Mouse (Mus musculus): ENCODE data around the gene Tmem184b. TPM values are rescaled to one million over a fixed set of nuclear protein-coding genes. Genes with fewer than 3 reads are reported as not detected.

Tmem184b gene
- polyA plus RNA-seq (2012; rRNA removed), result 69.0 and 81.0 TPM in 2 replicates

DNA sequence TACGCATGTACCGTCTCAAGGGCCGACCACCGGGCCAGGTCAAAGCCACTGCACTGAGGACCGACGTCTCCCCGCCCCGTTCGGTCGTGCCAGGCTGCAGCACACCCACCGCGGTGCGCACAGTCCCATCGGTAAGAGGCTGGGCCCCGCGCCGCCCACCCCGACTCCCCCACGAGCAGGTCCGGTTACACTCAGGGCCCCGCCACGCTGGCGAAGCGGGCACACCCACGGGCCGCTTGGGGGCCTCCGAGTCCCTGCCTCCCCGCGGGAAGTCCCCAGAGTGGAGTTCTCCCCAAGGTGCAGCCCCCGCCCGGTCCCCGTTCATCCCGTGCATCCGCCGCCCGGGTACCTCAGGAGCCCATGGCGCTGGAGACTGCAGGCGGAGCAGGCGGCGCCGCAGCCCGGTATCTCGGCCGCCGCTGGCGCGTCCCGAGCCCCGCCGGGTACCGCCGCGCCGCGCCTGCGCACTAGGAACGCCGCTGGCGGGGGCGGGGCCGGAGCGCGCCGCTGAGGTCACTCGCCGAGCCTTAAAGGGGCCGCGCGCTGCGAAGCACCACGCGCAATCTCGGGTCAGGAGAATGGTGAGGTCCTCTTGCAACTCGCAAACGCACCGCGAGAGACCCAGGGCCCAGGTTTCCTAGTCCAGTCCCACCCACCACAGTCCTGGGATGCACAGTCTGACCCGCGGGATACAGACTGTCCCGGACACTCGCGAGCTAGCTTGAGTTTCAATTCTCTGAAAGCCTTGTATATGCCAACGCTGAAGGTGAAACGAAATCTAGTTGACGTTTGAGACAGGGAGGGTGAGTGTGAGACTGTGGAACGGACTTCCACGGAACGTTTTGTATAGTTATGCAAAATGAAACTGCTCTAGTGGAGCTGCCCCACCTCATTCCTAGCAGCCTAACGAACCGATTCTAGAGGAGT, at the start of gene Tmem184b:
TSS of gene Tmem184b (minus strand) at position 734 of the 927 bp plus-strand sequence.
- TF ChIP-seq CTCF (conservative IDR thresholded peaks at IDR 0.05; ENCODE audit: insufficient read depth, insufficient read length, low read depth, low read length) (no peak), POLR2A (IDR thresholded peaks at IDR 0.05; ENCODE audit: low read depth, low read length) (no peak)
- H3K4me1 ChIP-seq (ENCODE audit: control insufficient read depth, insufficient read depth, low read length), result peaks cover 29% of the 10 kb centered on the region
- no peaks in the 10 kb centered on the region for H3K27me3 ChIP-seq (replicated peaks; ENCODE audit: control insufficient read depth, insufficient read depth, low read length)
- peak within 1 kb of the TSS; percentile 91 for H3K4me3 ChIP-seq (ENCODE audit: insufficient read depth, low read depth, low read length)
- H3K36me3 ChIP-seq (ENCODE audit: control insufficient read depth, insufficient read depth, low read length), result no peaks in the 10 kb centered on the region
- under 1% methylated on average over 90 of the region's 90 CpGs for WGBS
- peak within 1 kb of the TSS; percentile 85; the same call in 1 of the 2 replicates for H3K27ac ChIP-seq (ENCODE audit: insufficient read depth, low read depth, low read length)
- DNase-seq, result peak; percentile 92

DNA sequence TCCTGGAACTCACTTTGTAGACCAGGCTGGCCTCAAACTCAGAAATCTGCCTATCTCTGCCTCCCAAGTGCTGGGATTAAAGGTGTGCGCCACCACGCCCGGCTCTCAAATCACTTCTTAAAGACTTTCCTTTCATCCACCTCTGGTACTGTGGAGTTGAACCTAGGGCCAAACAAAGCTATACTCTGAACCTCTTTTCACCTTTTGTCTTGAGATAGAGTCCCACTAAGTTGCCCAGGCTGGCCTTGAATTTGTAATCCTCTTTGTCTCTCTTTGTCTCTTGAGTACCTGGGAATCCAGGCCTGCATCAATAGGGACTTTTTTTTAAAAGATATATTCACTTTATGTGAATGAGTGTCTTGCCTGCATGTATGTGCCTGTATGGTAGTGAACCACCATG, 44.7 kb upstream of the Tmem184b start:
- H3K27me3 ChIP-seq (replicated peaks; ENCODE audit: control insufficient read depth, insufficient read depth, low read length), result no peaks in the 10 kb centered on the region
- H3K4me3 ChIP-seq (ENCODE audit: insufficient read depth, low read depth, low read length), result no peak overlapping the region
- DNase-seq, result no peak
- H3K27ac ChIP-seq (ENCODE audit: insufficient read depth, low read depth, low read length), result no peak overlapping the region
- over 99% methylated on average over 3 of the region's 3 CpGs for WGBS
- H3K36me3 ChIP-seq (ENCODE audit: control insufficient read depth, insufficient read depth, low read length), result no peaks in the 10 kb centered on the region
- TF ChIP-seq CTCF (conservative IDR thresholded peaks at IDR 0.05; ENCODE audit: insufficient read depth, insufficient read length, low read depth, low read length) (no peak), POLR2A (IDR thresholded peaks at IDR 0.05; ENCODE audit: low read depth, low read length) (no peak)
- H3K4me1 ChIP-seq (ENCODE audit: control insufficient read depth, insufficient read depth, low read length), result no peaks in the 10 kb centered on the region

DNA sequence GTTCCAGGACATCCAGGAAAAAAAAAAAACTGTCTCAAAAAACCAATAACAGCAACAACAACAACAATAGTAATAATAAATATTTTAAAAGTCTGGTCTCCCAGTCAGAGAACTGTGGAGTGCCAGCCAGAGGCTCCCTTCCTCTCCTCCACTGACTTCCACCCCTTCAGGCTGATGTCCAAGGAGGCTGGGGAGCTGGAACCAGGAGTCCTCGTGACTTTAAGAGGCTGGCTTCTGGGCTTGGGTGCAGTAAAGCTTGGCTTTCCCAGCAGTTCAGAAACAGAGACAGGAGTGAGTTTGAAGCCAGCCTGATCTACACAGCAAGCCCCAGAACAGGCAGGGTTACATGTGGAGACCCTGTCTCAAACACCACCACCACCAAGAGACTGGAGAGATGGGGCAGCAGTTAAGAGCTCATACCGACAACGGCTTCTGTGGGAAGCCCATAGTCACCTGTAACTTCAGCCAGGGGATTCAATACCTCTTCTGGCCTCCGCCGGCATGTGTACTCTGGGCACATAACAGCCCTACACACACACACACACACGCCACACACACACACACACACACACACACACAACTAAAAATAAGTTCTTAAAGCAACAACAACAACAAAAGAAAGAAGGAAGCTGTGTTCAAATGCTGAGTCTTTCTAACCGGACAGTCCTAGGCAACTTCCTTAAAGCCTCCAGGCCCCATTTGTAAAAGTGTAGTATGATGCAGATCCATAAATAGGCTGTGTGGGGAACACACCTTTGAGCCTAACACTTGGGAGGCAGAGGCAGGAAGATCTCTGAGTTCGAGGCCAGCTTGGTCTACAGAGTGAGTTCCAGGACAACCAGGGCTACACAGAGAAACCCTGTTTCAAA, 42.7 kb upstream of the Tmem184b start:
- no peak for TF ChIP-seq CTCF (conservative IDR thresholded peaks at IDR 0.05; ENCODE audit: insufficient read depth, insufficient read length, low read depth, low read length)
- TF ChIP-seq POLR2A (IDR thresholded peaks at IDR 0.05; ENCODE audit: low read depth, low read length), result no peak
- no peaks in the 10 kb centered on the region for H3K36me3 ChIP-seq (ENCODE audit: control insufficient read depth, insufficient read depth, low read length)
- no peak for DNase-seq
- H3K4me1 ChIP-seq (ENCODE audit: control insufficient read depth, insufficient read depth, low read length), result no peaks in the 10 kb centered on the region
- H3K27me3 ChIP-seq (replicated peaks; ENCODE audit: control insufficient read depth, insufficient read depth, low read length), result no peaks in the 10 kb centered on the region
- no peak overlapping the region for H3K27ac ChIP-seq (ENCODE audit: insufficient read depth, low read depth, low read length)
- WGBS, result 69% methylated on average over 8 of the region's 8 CpGs
- H3K4me3 ChIP-seq (ENCODE audit: insufficient read depth, low read depth, low read length), result no peak overlapping the region

DNA sequence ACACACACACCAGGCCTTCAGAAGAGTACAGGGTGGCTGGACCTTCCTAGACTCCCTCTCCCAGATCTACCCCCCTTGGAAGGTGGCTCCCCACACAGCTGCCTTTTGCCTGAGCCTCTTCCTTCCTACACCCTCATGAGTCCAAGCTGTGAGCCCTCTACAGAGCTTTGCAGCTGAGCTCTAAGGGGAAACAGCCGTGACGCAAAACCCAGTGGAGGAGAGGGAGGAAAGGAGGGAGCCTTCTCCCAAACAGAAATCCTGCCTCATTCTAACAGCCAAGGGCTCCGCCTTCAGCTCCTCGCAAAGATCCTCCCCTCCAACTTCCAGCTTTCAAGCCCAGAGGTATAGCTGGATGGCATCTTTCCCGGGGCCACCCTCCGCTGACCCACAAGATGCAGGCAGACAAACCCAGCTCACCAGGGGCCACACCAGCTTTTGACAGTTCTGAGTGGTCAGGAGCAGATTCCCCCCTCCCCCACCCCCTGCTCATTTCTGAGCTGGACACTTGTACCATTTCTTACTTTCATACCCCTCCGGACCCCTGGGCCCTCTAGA, 40.6 kb upstream of the Tmem184b start:
- TF ChIP-seq POLR2A (IDR thresholded peaks at IDR 0.05; ENCODE audit: low read depth, low read length) (no peak), CTCF (conservative IDR thresholded peaks at IDR 0.05; ENCODE audit: insufficient read depth, insufficient read length, low read depth, low read length) (no peak)
- H3K4me3 ChIP-seq (ENCODE audit: insufficient read depth, low read depth, low read length), result no peak overlapping the region
- DNase-seq, result no peak

DNA sequence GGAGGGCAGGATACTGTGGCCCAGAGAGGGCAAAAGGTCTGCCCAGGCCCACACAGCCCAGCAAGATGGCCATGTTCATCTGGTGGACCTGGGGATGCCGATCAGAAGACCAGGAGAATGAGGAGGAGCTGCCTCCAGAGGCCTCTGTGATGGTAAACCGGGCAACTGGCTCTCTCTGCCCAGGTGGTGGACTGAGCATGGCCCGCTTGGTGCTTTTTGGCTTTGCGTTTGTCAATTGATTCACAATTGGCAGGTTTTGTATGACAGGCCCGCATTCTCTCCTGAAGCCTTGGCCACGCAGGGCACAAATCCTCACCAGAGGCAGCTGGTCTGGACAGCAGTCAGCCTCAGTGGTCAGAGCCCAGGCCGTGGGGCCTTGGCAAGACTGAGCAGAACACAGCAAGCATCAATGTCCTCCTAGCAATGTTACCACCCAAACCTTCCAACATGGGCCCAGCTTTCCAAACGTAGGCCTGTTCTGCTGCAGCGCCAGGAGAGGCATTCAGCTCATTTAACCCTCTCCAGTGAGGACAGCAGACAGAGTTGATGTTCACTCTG, 39.7 kb upstream of the Tmem184b start:
- Histone ChIP-seq H3K27ac (ENCODE audit: insufficient read depth, low read depth, low read length) (no peak overlapping the region), H3K4me3 (ENCODE audit: insufficient read depth, low read depth, low read length) (no peak overlapping the region), H3K36me3 (ENCODE audit: control insufficient read depth, insufficient read depth, low read length) (no peaks in the 10 kb centered on the region), H3K4me1 (ENCODE audit: control insufficient read depth, insufficient read depth, low read length) (peaks cover 6% of the 10 kb centered on the region; the same call in 1 of the 2 replicates), H3K27me3 (replicated peaks; ENCODE audit: control insufficient read depth, insufficient read depth, low read length) (no peaks in the 10 kb centered on the region)
- 95% methylated on average over 9 of the region's 9 CpGs for WGBS
- no peak for DNase-seq
- TF ChIP-seq CTCF (conservative IDR thresholded peaks at IDR 0.05; ENCODE audit: insufficient read depth, insufficient read length, low read depth, low read length) (no peak), POLR2A (IDR thresholded peaks at IDR 0.05; ENCODE audit: low read depth, low read length) (no peak)

More for the DNA sequence above, 40.6 kb upstream of the Tmem184b start:
- no peaks in the 10 kb centered on the region; the same call in 1 of the 2 replicates for H3K4me1 ChIP-seq (ENCODE audit: control insufficient read depth, insufficient read depth, low read length)
- no peak overlapping the region for H3K27ac ChIP-seq (ENCODE audit: insufficient read depth, low read depth, low read length)
- no peaks in the 10 kb centered on the region for H3K36me3 ChIP-seq (ENCODE audit: control insufficient read depth, insufficient read depth, low read length)
- 73% methylated on average over 7 of the region's 7 CpGs for WGBS
- H3K27me3 ChIP-seq (replicated peaks; ENCODE audit: control insufficient read depth, insufficient read depth, low read length), result no peaks in the 10 kb centered on the region

DNA sequence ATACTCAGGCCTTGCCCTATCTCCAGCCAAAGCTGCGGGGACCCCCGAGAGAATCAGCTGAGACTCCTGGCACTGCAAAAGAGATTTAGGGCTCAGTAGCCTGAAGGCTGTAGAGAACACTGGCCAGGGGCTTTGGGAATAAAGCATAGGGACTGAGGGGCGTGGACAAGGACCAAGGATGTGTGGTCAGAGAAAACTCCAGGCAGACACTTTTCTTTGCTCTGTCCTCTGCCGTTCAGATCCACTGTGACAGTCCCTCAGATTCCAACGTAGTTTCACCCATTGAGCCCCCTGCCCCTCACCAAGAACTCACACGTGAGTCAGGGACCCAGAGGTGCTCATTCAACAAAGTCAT, 38.9 kb upstream of the Tmem184b start:
- H3K27ac ChIP-seq (ENCODE audit: insufficient read depth, low read depth, low read length), result peak overlapping the region; percentile 19; the same call in 1 of the 2 replicates
- peak overlapping the region; percentile 77 for H3K4me3 ChIP-seq (ENCODE audit: insufficient read depth, low read depth, low read length)
- H3K4me1 ChIP-seq (ENCODE audit: control insufficient read depth, insufficient read depth, low read length), result peaks cover 8% of the 10 kb centered on the region
- H3K27me3 ChIP-seq (replicated peaks; ENCODE audit: control insufficient read depth, insufficient read depth, low read length), result no peaks in the 10 kb centered on the region
- H3K36me3 ChIP-seq (ENCODE audit: control insufficient read depth, insufficient read depth, low read length), result no peaks in the 10 kb centered on the region
- TF ChIP-seq POLR2A (IDR thresholded peaks at IDR 0.05; ENCODE audit: low read depth, low read length) (no peak), CTCF (conservative IDR thresholded peaks at IDR 0.05; ENCODE audit: insufficient read depth, insufficient read length, low read depth, low read length) (no peak)
- WGBS, result 16% methylated on average over 6 of the region's 6 CpGs
- DNase-seq, result no peak

All from kidney, adult 2 months (tissue).